15 mouse cellular contexts compared by ENCODE assay signal in genomic region chr1:151917736-151918135, GRCm38 (mm10).
"Had no signal": no experiment of that assay in that cellular context is flagged by ENCODE, and none has a peak within 500 bp of the region (broad histone marks: within the 10 kb centered on the region; RNA-seq: fewer than 3 reads in every experiment).

No protein-coding gene starts in this region.

- H3K9me3 ChIP-seq: intestine, embryonic 15.5 days; limb, embryonic 15.5 days; megakaryocyte, embryonic 14.5 days; midbrain, embryonic 12.5 days had no signal

- H3K9ac ChIP-seq: intestine, embryonic 15.5 days; limb, embryonic 15.5 days; liver, embryonic 14.5 days; midbrain, embryonic 12.5 days had no signal

- H3K36me3 ChIP-seq: intestine, embryonic 15.5 days; midbrain, embryonic 12.5 days had no signal

- H3K27ac ChIP-seq: intestine, embryonic 15.5 days; layer of hippocampus, adult 2 months; limb, embryonic 15.5 days; liver, embryonic 14.5 days; midbrain, embryonic 12.5 days had no signal

- H3K4me3 ChIP-seq: intestine, embryonic 15.5 days; layer of hippocampus, adult 2 months; limb, embryonic 15.5 days; megakaryocyte, embryonic 14.5 days; midbrain, embryonic 12.5 days had no signal

- ATAC-seq: intestine, embryonic 15.5 days had no signal

- H3K27me3 ChIP-seq: intestine, embryonic 15.5 days; limb, embryonic 15.5 days; midbrain, embryonic 12.5 days had no signal

- DNase-seq: kidney, adult 18-20 months; kidney, postnatal 10 days; kidney, postnatal 4 days; lung, adult 18-20 months; retina, postnatal 1 day; right cerebral cortex, postnatal 4 days; spleen, adult 18-20 months; thymus, adult 18-20 months; thymus, postnatal 25 days had no signal

- H3K4me1 ChIP-seq: intestine, embryonic 15.5 days; limb, embryonic 15.5 days had no signal
